Mouse (Mus musculus): ENCODE measurements around the gene Magi2.
"Not testable (repeated sequence)": the region's sequence is repeated elsewhere in the genome, so short reads cannot be mapped to it uniquely, and the experiment has no call there.

Gene Magi2

DNA sequence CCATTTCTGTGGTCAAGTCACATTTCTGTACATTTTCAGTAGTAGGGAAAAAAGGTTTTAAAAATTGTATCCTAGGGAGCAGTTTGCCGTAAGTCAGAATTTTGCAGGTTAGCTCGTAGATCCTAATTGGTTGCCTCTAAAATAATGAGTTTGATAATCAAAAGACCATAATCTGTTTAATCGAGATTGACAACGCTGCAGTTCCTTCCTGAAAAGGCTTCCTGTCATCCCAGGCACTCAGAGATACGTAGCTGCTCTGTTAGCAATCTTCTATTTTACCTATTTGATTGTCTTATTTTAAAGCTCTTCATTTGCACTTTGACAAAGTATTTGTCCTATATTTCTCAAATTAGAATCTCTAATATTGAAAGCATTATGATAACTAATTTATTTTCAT is 1476.5 kb downstream of the Magi2 start:
- DNase-seq (ENCODE audit: low spot score): no peak

- DNase-seq (ENCODE audit: low spot score): no peak
These were observed 1477.2 kb downstream of the Magi2 start for GRCm38 (mm10) chr5:20703971-20704575.

- no peak for DNase-seq (ENCODE audit: low spot score)
These were observed 1478.0 kb downstream of the Magi2 start for GRCm38 (mm10) chr5:20704886-20705285.

- DNase-seq (ENCODE audit: low spot score): not testable (repeated sequence)
These were observed 1479.8 kb downstream of the Magi2 start for GRCm38 (mm10) chr5:20706322-20707282.

- not testable (repeated sequence) for DNase-seq (ENCODE audit: low spot score)
These were observed 1484.0 kb downstream of the Magi2 start for GRCm38 (mm10) chr5:20710845-20711244.

DNA sequence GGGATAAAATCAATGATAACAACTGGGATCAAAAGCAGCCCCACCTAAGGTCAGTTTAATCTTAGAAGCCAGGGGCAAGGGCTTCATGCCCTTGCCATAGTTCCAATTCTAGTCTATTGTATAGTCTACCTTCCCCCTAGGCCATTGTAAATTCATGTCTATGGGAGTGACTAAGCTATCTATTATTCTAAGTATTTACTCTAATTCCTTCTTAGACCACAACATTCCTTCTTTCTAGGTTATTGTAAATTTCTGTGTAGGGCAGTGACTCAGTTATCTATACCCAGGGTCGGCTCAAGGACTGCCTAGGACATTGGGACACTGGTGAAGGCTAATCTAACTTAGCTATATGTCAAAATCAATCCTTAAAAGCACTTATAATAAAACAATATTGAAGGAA is 1487.8 kb downstream of the Magi2 start:
- not testable (repeated sequence) for DNase-seq (ENCODE audit: low spot score)

- DNase-seq (ENCODE audit: low spot score): not testable (repeated sequence)
These were observed 1489.1 kb downstream of the Magi2 start for GRCm38 (mm10) chr5:20715980-20716379.

GRCm38 (mm10) chr5:20720201-20720900 is 1493.5 kb downstream of the Magi2 start:
- DNase-seq (ENCODE audit: low spot score): peak; percentile 8

DNA sequence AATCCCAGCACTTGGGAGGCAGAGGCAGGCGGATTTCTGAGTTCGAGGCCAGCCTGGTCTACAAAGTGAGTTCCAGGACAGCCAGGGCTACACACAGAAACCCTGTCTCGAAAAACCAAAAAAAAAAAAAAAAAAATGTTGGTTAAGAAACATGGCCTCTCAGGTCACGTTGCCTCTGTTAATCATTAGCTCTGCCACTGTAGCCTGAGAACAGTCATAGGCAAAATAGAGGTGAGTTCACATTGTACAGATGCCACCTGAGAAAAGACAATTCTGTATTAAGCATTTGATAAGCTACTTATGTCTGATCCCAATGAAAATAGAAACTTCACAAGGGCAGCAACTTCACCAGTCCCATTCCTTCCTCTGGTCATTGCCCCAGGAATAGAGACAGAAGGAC is 1496.4 kb downstream of the Magi2 start:
- DNase-seq (ENCODE audit: low spot score): not testable (repeated sequence)

DNA sequence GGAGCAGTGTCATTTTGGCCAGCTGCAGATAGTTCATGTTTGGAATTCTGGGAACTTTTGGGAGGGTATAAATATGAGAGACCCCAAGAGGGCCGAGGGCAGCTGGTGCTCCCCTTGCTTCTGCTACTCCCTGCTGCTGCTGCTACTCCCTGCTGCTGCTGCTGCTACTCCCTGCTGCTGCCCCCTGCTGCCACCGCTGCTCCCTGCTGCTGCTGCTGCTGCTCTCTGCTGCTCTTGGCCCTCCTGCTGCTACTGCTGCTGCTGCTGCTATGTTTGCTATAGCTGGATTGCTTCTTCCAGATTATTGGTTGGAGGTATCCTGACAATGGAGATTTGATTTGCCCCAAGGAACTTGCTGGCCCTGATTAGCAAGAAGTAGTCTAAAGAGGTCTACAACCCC is 1512.0 kb downstream of the Magi2 start:
- no peak for DNase-seq (ENCODE audit: low spot score)

- no peak for DNase-seq (ENCODE audit: low spot score)
These were observed 1514.4 kb downstream of the Magi2 start for GRCm38 (mm10) chr5:20741193-20741592.

DNA sequence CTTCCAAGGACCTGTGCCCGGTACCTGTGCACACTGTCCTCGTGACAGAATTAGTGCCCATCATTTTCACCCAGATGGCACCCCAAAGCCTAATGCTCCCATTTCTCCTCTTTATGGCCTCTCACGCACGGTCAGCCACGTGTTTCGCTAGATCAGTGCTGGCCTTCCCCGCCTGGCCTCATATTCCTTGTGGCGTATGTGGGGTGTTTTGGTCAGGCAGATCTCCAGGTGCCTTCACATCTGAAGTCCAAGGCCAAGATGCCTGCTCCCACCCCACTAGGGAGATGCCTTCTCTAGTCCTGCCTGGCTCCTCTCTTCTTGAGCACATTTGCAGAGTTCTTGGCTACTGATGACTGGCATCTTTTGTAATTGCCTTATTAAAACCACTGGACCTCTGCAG is 1515.1 kb downstream of the Magi2 start:
- DNase-seq (ENCODE audit: low spot score): no peak

GRCm38 (mm10) chr5:20748142-20748541 is 1521.3 kb downstream of the Magi2 start:
- no peak for DNase-seq (ENCODE audit: low spot score)

- no peak for DNase-seq (ENCODE audit: low spot score)
These were observed 1522.0 kb downstream of the Magi2 start for GRCm38 (mm10) chr5:20748856-20749255.

- DNase-seq (ENCODE audit: low spot score): no peak
These were observed 1522.7 kb downstream of the Magi2 start for GRCm38 (mm10) chr5:20749535-20749934.

DNA sequence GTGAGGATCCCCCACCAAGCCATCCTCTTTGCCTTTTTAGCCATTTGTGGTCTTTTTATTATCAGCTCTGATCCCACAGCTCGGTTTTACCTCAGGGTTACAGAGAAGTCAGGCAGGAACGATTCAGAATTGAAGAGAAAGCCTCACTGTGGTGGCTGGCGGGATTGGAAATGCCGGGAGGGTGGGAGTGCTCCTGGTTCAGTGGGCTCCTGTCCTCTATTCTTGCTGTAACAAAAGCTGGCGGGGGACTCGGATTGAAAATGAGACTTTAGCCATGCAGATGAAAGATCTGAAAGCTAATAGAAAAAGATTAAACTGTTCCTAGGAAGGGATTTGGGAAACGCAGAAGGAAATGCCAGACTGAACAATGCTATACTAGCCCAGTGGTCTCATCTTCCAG is 1524.2 kb downstream of the Magi2 start:
- DNase-seq (ENCODE audit: low spot score): no peak

GRCm38 (mm10) chr5:20751696-20752095 is 1524.9 kb downstream of the Magi2 start:
- no peak for DNase-seq (ENCODE audit: low spot score)

- no peak for DNase-seq (ENCODE audit: low spot score)
These were observed 1526.3 kb downstream of the Magi2 start for GRCm38 (mm10) chr5:20753096-20753495.

DNA sequence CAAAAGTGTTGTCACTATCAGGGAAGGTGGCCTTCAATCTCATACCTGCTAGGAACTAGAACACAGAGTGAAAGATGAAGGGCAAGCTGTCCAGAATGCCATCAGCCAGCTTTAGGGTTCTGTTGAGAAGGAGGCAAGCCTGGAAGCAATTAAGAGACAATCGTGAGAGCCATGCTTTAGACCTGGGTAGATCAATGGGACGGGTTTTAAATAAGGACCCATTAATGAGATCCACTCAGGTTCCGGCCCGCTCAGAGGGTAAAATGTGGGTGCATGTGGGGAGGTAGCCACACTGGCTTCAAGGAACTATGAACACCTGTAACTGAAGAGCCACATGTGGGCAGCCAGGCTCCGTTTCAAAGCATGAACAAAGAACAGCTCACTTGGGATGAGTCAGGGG is 1527.1 kb downstream of the Magi2 start:
- DNase-seq (ENCODE audit: low spot score): no peak

All from ovary, postnatal 14 days (tissue).